Mouse (Mus musculus) megakaryocyte, embryonic 14.5 days (primary cell): Measurements from ENCODE around the gene Haspin.

ENCODE experiments used
- FLI1 ChIP-seq: IDR thresholded peaks from 2 replicates; pipeline ENCODE4 v1.6.1; 2012; ENCODE audit warnings: low read length, inconsistent platforms, mixed read lengths
- GATA1 ChIP-seq: IDR thresholded peaks from 3 replicates; pipeline ENCODE4 v1.6.1; 2012; ENCODE audit warnings: mixed read lengths, low read length, inconsistent platforms, borderline replicate concordance

DNA sequence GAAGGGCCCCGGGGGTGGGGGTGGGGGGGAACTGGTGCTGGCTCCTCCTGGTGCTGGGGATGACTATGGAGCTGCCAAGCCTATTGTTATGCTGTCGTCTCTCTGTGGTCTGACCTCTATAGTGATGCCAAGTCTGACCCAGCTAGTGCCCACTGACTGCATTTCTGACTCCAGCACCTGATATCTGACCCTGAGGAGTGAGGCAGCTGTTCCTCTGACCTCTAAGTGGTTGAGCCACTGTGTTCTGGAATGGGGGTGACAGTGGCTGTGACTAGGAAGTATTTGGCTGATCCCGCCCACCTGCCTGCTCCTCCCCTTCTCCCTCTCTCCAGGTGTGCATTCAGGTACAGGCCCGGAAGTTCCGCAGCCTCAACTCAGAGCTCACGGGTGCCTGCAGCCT is 26.7 kb downstream of the Haspin start:
- no peak for TF ChIP-seq GATA1
- TF ChIP-seq FLI1 = no peak
